Mouse (Mus musculus) hindbrain, embryonic 15.5 days (tissue): ENCODE measurements around the gene Fam167b. TPM values are rescaled to one million over a fixed set of nuclear protein-coding genes. Genes with fewer than 3 reads are reported as not detected.

Experiments used
- ATAC-seq: fragments of 200-750 bp; cut with Nextera tagmentation; 2 replicates; pipeline ENCODE4 v1.8.0; 2017; ENCODE audit warnings: low read depth, moderate number of reproducible peaks, moderate TSS enrichment; ENCODE audit not compliant: low FRiP score
- H3K27ac ChIP-seq: fragments of 300-500 bp; sonication (generic); replicated peaks from 2 replicates; pipeline ENCODE4 v1.5.1; 2015; ENCODE audit warnings: mild to moderate bottlenecking, inconsistent platforms
- H3K27me3 ChIP-seq: fragments of 300-500 bp; sonication (generic); 2 replicates; pipeline ENCODE4 v1.6.1; 2015; ENCODE audit warnings: control low read depth, inconsistent platforms
- H3K36me3 ChIP-seq: fragments of 300-500 bp; sonication (generic); 2 replicates; pipeline ENCODE4 v1.6.1; 2015; ENCODE audit warnings: control low read depth, inconsistent platforms
- H3K4me1 ChIP-seq: fragments of 300-500 bp; sonication (generic); replicated peaks from 2 replicates; pipeline ENCODE4 v1.6.1; 2015; ENCODE audit warnings: control low read depth, inconsistent platforms
- H3K4me2 ChIP-seq: fragments of 300-500 bp; sonication (generic); 2 replicates; pipeline ENCODE4 v1.6.1; 2015; ENCODE audit warnings: moderate library complexity, mild to moderate bottlenecking, inconsistent platforms
- H3K4me3 ChIP-seq: fragments of 300-500 bp; sonication (generic); 2 replicates; pipeline ENCODE4 v1.5.1; 2015; ENCODE audit warnings: mild to moderate bottlenecking, inconsistent platforms
- H3K9ac ChIP-seq: fragments of 300-500 bp; sonication (generic); 2 replicates; pipeline ENCODE4 v1.6.1; 2015; ENCODE audit warnings: inconsistent platforms
- H3K9me3 ChIP-seq: fragments of 300-500 bp; sonication (generic); 2 replicates; pipeline ENCODE4 v1.6.1; 2016; ENCODE audit warnings: control low read depth, inconsistent platforms
- WGBS: fragments of 180-500 bp; shearing (Covaris S2); methylation state at CpG from one replicate; pipeline ENCODE4 v1.1.7; 2015; 5-methylcytosine and 5-hydroxymethylcytosine counted together
- polyA plus RNA-seq: library from polyadenylated mRNA; unstranded; fragments of >200 nt; fragmentation: Nextera tagmentation; extraction: Ambion mirVana; gene quantifications from 2 replicates; pipeline ENCODE4 v1.2.1, GENCODE M21; 2015

Gene Fam167b
- polyA plus RNA-seq, 1 experiment from 2014 or later: 0.34 TPM

- Histone ChIP-seq H3K4me1 (0 out of 2 replicates have a peak, but pooled peaks cover 5% of the 10 kb centered on the region), H3K4me2 (no peak overlapping the region), H3K9ac (no peak overlapping the region), H3K27ac (no peak overlapping the region), H3K9me3 (no peaks in the 10 kb centered on the region), H3K27me3 (no peaks in the 10 kb centered on the region), H3K36me3 (no peaks in the 10 kb centered on the region), H3K4me3 (no peak overlapping the region)
- no peak for ATAC-seq
- WGBS: 84% methylated on average over 13 of the region's 13 CpGs
Observed at GRCm38 (mm10) chr4:129572236-129573092, 5.9 kb downstream of the Fam167b start.

DNA sequence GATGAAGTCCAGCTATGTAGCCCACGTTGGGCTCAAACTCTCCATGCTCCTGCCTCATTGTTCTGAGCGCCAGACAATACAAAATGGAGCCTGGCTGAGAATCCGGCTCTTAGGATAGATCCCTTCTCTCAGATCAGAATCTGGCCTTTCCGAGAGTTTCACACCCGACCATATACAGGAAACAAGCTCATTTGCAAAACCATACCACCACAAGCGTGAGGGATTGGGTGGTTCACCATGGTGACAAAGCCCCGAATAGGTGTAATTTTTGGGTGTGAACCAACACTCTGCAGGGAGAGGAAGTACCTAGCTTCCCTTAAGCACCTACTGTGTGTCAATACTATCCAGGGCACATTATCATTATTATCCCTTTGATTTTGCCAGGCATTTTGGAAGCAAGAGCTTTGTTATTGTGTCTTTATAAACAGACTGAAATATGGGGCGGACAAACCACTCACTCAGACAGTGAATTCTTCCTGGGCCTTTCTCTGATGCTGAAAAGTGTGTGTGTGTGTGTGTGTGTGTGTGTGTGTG, 6.7 kb downstream of the Fam167b start:
- WGBS: 79% methylated on average over 8 of the region's 8 CpGs
- no peak overlapping the region for H3K4me3 ChIP-seq

DNA sequence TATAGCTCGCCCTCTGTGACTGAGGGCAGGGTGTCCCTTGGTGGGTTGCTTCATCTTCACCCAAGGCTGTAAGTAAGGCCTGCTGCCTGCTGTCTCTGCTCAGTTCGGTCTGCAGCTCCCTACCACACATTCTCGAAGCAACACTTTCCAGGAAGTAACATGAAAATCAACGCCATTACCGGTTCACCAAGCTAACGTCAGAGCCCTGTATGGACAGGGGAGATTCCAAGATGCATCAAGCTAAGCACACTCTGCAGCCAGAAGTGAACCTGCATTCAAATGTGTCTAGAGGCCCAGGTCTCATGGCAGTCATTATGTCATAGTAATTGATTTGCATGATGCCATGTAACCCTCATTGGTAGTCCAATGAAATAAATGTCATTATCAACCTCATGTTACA, 8.3 kb downstream of the Fam167b start:
- H3K36me3 ChIP-seq: no peaks in the 10 kb centered on the region
- WGBS: 88% methylated on average over 6 of the region's 6 CpGs
- no peaks in the 10 kb centered on the region for H3K4me1 ChIP-seq
- H3K4me2 ChIP-seq: no peak overlapping the region
- no peaks in the 10 kb centered on the region for H3K27me3 ChIP-seq
- H3K27ac ChIP-seq: no peak overlapping the region
- no peak for ATAC-seq
- H3K9ac ChIP-seq: no peak overlapping the region
- H3K9me3 ChIP-seq: no peaks in the 10 kb centered on the region
- H3K4me3 ChIP-seq: no peak overlapping the region

More for the DNA sequence above, 6.7 kb downstream of the Fam167b start:
- H3K27me3 ChIP-seq: no peaks in the 10 kb centered on the region
- H3K9ac ChIP-seq: no peak overlapping the region
- no peak for ATAC-seq
- no peak overlapping the region for H3K4me2 ChIP-seq
- H3K9me3 ChIP-seq: no peaks in the 10 kb centered on the region
- no peaks in the 10 kb centered on the region for H3K4me1 ChIP-seq
- H3K27ac ChIP-seq: no peak overlapping the region
- no peaks in the 10 kb centered on the region for H3K36me3 ChIP-seq

- Histone ChIP-seq H3K9me3 (no peaks in the 10 kb centered on the region), H3K36me3 (no peaks in the 10 kb centered on the region), H3K27me3 (no peaks in the 10 kb centered on the region), H3K27ac (no peak overlapping the region), H3K4me3 (no peak overlapping the region), H3K9ac (no peak overlapping the region), H3K4me1 (no peaks in the 10 kb centered on the region), H3K4me2 (no peak overlapping the region)
- WGBS: 94% methylated on average over 7 of the region's 7 CpGs
- ATAC-seq: no peak
Observed at GRCm38 (mm10) chr4:129568366-129568765, 10.0 kb downstream of the Fam167b start.

GRCm38 (mm10) chr4:129565139-129565538, 13.2 kb downstream of the Fam167b start:
- ATAC-seq: no peak
- H3K9me3 ChIP-seq: no peaks in the 10 kb centered on the region
- no peak overlapping the region for H3K27ac ChIP-seq
- no peak overlapping the region for H3K9ac ChIP-seq
- H3K4me3 ChIP-seq: no peak overlapping the region
- H3K27me3 ChIP-seq: no peaks in the 10 kb centered on the region
- 79% methylated on average over 6 of the region's 6 CpGs for WGBS
- no peaks in the 10 kb centered on the region for H3K36me3 ChIP-seq
- no peak overlapping the region for H3K4me2 ChIP-seq
- H3K4me1 ChIP-seq: no peaks in the 10 kb centered on the region

DNA sequence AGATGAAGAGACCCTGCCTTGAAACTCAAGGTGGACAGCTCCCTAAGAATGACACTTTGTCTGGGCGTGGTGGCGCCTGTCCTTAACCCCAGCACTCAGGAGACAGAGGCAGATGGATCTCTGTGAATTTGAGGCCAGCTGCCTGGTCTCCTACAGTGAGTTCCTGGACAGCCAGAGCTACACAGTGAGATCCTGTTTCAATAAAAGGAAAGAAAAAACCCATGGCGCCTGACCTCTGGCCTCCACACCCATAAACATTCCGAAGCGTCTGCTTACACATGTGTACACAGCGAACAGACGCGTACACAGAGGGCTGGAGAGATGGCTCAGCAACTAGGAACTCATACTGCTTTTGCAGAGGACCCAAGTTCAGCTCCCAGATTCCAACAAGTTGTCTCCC, 14.6 kb downstream of the Fam167b start:
- 71% methylated on average over 8 of the region's 8 CpGs for WGBS
- Histone ChIP-seq H3K4me2 (no peak overlapping the region), H3K4me1 (no peaks in the 10 kb centered on the region), H3K9me3 (no peaks in the 10 kb centered on the region), H3K4me3 (no peak overlapping the region), H3K27me3 (no peaks in the 10 kb centered on the region), H3K9ac (no peak overlapping the region), H3K27ac (no peak overlapping the region), H3K36me3 (no peaks in the 10 kb centered on the region)
- ATAC-seq: no peak

DNA sequence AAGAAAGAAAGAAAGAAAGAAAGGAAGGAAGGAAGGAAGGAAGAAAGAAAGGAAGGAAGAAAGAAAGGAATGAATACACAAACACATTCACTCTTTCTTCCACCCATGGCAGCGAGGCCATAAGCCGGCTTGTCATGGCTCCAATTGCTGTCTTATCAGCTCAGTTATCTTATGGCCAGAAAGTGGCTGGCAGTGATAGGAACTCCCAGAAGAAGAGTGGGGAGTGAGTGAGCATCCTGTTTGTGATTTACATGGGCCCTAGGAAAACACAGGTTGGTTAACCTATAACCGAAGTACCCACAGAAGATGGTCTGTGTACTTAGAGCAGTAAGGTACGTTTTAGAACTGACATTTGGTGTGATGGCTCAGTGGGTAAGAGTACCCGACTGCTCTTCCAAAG, 17.2 kb downstream of the Fam167b start:
- Histone ChIP-seq H3K36me3 (no peaks in the 10 kb centered on the region), H3K27ac (no peak overlapping the region), H3K9me3 (no peaks in the 10 kb centered on the region), H3K4me3 (no peak overlapping the region), H3K9ac (no peak overlapping the region), H3K27me3 (no peaks in the 10 kb centered on the region), H3K4me1 (peaks cover 8% of the 10 kb centered on the region; the same call in 1 of the 2 replicates), H3K4me2 (no peak overlapping the region)
- 95% methylated on average over 5 of the region's 5 CpGs for WGBS
- no peak for ATAC-seq

GRCm38 (mm10) chr4:129558321-129558955, 19.9 kb downstream of the Fam167b start:
- Histone ChIP-seq H3K9ac (no peak overlapping the region), H3K36me3 (no peaks in the 10 kb centered on the region), H3K27ac (no peak overlapping the region), H3K4me2 (no peak overlapping the region), H3K4me3 (no peak overlapping the region), H3K27me3 (no peaks in the 10 kb centered on the region), H3K4me1 (peaks cover 22% of the 10 kb centered on the region), H3K9me3 (no peaks in the 10 kb centered on the region)
- no peak for ATAC-seq
- 86% methylated on average over 12 of the region's 12 CpGs for WGBS

- 81% methylated on average over 9 of the region's 9 CpGs for WGBS
- H3K4me3 ChIP-seq: peak overlapping the region; percentile 44; the same call in 1 of the 2 replicates
- H3K9me3 ChIP-seq: no peaks in the 10 kb centered on the region
- peak; percentile 24; the same call in 1 of the 2 replicates for ATAC-seq
- H3K9ac ChIP-seq: no peak overlapping the region
- peak overlapping the region; percentile 83 for H3K4me2 ChIP-seq
- H3K27me3 ChIP-seq: no peaks in the 10 kb centered on the region
- peaks cover 22% of the 10 kb centered on the region for H3K4me1 ChIP-seq
- 0 out of 2 replicates have a peak overlapping the region, but pooled peaks have one; percentile 86 for H3K27ac ChIP-seq
- no peaks in the 10 kb centered on the region for H3K36me3 ChIP-seq
Observed at GRCm38 (mm10) chr4:129557256-129557808, 21.0 kb downstream of the Fam167b start.

DNA sequence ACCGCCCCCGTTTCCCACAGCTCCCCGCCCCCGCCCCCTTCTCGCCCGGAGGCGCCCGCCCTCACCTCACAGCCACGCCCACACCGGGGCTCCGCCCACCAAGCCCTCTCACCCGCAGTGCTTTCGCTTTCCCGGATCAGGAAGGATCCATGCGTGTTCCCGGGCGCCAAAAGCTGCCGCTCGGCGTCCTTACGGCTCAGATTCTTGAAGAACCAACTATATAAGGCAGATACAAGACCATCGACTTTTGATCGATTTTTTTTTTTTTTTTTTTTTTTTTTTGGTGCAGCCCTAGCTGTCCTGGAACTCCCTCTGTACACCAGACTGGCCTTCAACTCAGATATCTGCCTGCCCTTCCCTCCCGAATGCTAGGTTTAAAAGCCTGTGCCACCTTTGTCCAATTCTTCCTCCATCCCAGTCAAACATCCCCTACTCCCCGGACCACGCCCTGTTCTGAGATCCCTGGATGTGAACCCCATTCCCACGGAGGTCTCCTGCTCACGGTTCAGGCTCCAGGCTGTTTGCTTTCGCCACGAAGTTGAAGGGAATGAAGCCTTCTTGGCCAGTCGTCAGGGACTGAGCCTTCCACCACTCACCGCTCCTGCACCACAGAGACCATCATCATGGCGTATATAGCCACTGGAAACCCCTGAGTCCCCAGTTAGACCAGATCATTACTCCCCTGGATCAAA, 21.7 kb downstream of the Fam167b start:
- no peaks in the 10 kb centered on the region for H3K36me3 ChIP-seq
- ATAC-seq: peak; percentile 79
- peak overlapping the region; percentile 44 for H3K4me3 ChIP-seq
- H3K9me3 ChIP-seq: no peaks in the 10 kb centered on the region
- peak overlapping the region; percentile 83 for H3K4me2 ChIP-seq
- WGBS: 9% methylated on average over 32 of the region's 33 CpGs
- peak overlapping the region; percentile 86 for H3K27ac ChIP-seq
- H3K4me1 ChIP-seq: peaks cover 22% of the 10 kb centered on the region
- H3K9ac ChIP-seq: peak overlapping the region; percentile 54
- no peaks in the 10 kb centered on the region for H3K27me3 ChIP-seq

DNA sequence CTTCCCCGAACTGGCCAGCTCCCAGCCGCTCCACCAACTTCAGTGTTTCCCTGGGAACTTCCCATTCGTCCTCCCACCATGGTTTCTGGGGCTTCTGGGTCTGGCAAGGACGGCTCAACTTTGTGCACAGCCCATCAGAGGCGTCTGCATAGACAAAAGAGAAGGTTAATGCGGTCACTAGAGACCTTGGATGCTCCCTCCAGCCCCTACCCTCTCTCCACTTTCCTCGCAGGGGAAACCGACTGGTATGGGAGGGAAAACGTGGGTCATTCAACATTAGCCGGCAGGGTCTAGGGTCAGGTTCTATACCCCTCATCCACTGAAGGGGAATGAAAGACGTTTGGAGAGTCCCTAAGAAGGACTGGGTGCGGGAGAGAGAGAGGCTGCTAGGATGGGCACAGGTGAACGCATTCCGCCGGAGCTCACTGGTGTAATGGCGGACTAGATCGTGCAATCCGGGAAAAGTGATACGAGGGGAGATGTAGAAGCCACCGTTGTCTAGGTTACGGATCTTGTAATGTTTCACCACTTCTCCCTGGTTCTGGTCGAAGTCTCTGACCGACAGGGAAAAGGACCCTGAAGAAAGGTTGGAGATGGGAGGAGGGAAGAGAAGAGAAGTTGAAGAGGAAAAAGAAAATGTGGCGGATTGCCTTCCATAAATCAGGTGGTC, 22.4 kb downstream of the Fam167b start:
- peak overlapping the region; percentile 83 for H3K4me2 ChIP-seq
- H3K4me1 ChIP-seq: peaks cover 22% of the 10 kb centered on the region
- WGBS: under 1% methylated on average over 24 of the region's 24 CpGs
- no peaks in the 10 kb centered on the region for H3K27me3 ChIP-seq
- no peaks in the 10 kb centered on the region for H3K9me3 ChIP-seq
- peak; percentile 76 for ATAC-seq
- H3K9ac ChIP-seq: peak overlapping the region; percentile 54
- H3K27ac ChIP-seq: peak overlapping the region; percentile 86
- no peaks in the 10 kb centered on the region for H3K36me3 ChIP-seq
- peak overlapping the region; percentile 44 for H3K4me3 ChIP-seq
